Mouse (Mus musculus): ENCODE data around the gene Elovl7. TPM values are rescaled to one million over a fixed set of nuclear protein-coding genes. Genes with fewer than 3 reads are reported as not detected.

Elovl7 gene
- polyA plus RNA-seq, 1 experiment from 2014 or later: 1.5 TPM

DNA sequence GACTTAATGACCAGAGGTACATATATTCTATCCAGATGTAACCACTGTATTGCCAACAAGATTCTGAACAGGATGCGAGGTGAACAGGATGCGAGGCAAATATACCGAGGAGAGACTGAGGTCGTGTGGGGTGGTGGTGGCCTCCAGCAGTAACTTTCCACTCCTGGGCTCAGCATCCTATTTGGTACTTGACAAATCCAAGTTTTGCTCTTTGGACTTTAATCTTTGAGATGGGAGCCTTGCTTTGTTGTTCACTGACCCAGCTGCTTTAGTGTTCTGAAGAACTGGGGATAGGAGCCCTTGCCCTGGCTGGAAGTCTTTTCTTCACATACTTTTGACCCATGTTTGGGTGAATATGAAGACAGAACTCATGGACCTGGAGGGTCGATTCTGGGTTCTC is 111.7 kb downstream of the Elovl7 start:
- H3K36me3 ChIP-seq: peaks cover 8% of the 10 kb centered on the region; the same call in 1 of the 2 replicates
- ATAC-seq (ENCODE audit: insufficient number of reproducible peaks, low FRiP score): no peak
- H3K4me3 ChIP-seq: no peak overlapping the region
- no peaks in the 10 kb centered on the region for H3K4me1 ChIP-seq (replicated peaks)
- H3K27me3 ChIP-seq (replicated peaks): peaks cover 43% of the 10 kb centered on the region
- H3K27ac ChIP-seq (ENCODE audit: poor library complexity, severe bottlenecking): no peak overlapping the region
- no peak overlapping the region for H3K9ac ChIP-seq
- no peak overlapping the region for H3K4me2 ChIP-seq
- WGBS: 82% methylated on average over 5 of the region's 5 CpGs
- no peaks in the 10 kb centered on the region for H3K9me3 ChIP-seq (replicated peaks)

DNA sequence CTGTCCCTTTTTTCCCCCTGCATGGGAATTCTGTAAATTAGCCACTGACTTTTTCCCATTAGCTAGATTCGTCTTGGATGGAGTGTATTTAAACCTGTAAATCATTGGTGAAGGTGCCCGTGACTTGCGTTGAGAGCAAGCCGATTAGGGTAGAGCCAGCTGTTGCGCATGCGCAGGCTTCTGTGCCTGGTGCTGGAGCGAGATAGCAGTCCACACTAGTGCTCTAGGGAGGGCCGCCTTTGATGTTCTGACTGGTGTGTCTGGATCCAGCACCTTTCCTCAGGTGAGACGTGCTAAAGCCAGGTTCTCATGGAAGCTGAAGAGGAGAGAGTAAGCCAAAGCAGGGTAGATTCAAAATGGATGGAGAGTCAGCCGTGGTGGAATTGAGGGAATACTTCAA is 112.1 kb downstream of the Elovl7 start:
- H3K27ac ChIP-seq (ENCODE audit: poor library complexity, severe bottlenecking): no peak overlapping the region
- 85% methylated on average over 10 of the region's 10 CpGs for WGBS
- H3K4me3 ChIP-seq: no peak overlapping the region
- H3K4me1 ChIP-seq (replicated peaks): no peaks in the 10 kb centered on the region
- H3K9ac ChIP-seq: no peak overlapping the region
- ATAC-seq (ENCODE audit: insufficient number of reproducible peaks, low FRiP score): no peak
- H3K36me3 ChIP-seq: peaks cover 8% of the 10 kb centered on the region; the same call in 1 of the 2 replicates
- H3K27me3 ChIP-seq (replicated peaks): peaks cover 41% of the 10 kb centered on the region
- no peaks in the 10 kb centered on the region for H3K9me3 ChIP-seq (replicated peaks)
- no peak overlapping the region for H3K4me2 ChIP-seq

DNA sequence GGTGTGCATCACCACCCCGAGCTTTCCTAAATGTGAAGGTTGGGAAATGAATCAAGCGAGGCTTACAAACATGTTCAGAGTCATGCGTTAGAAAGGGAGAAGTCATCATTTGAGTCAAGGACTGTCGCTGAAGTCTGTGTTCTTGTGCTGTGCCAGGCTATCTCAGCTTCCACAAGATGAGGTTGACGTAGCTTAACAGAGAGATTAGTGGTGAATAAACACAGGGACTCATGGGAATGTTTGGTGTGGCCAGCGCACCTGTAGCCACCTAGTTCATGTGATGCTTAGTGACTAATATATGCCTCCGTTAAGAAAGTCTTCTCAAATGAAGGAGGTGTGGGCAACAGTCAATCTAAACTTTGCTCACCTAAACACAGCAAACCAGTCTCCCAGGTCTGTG is 112.8 kb downstream of the Elovl7 start:
- WGBS: 81% methylated on average over 7 of the region's 7 CpGs
- H3K9me3 ChIP-seq (replicated peaks): no peaks in the 10 kb centered on the region
- H3K9ac ChIP-seq: no peak overlapping the region
- ATAC-seq (ENCODE audit: insufficient number of reproducible peaks, low FRiP score): no peak
- peaks cover 10% of the 10 kb centered on the region; the same call in 1 of the 2 replicates for H3K36me3 ChIP-seq
- no peak overlapping the region for H3K27ac ChIP-seq (ENCODE audit: poor library complexity, severe bottlenecking)
- H3K27me3 ChIP-seq (replicated peaks): peaks cover 37% of the 10 kb centered on the region
- no peak overlapping the region for H3K4me2 ChIP-seq
- H3K4me3 ChIP-seq: no peak overlapping the region
- no peaks in the 10 kb centered on the region for H3K4me1 ChIP-seq (replicated peaks)

GRCm38 (mm10) chr13:108328406-108329180 is 114.4 kb downstream of the Elovl7 start:
- Histone ChIP-seq H3K27me3 (replicated peaks) (peaks cover 26% of the 10 kb centered on the region), H3K27ac (ENCODE audit: poor library complexity, severe bottlenecking) (no peak overlapping the region), H3K4me1 (replicated peaks) (no peaks in the 10 kb centered on the region), H3K9ac (no peak overlapping the region), H3K9me3 (replicated peaks) (no peaks in the 10 kb centered on the region), H3K4me2 (no peak overlapping the region), H3K4me3 (no peak overlapping the region), H3K36me3 (peaks cover 10% of the 10 kb centered on the region; the same call in 1 of the 2 replicates)
- WGBS: 89% methylated on average over 21 of the region's 21 CpGs
- ATAC-seq (ENCODE audit: insufficient number of reproducible peaks, low FRiP score): no peak

DNA sequence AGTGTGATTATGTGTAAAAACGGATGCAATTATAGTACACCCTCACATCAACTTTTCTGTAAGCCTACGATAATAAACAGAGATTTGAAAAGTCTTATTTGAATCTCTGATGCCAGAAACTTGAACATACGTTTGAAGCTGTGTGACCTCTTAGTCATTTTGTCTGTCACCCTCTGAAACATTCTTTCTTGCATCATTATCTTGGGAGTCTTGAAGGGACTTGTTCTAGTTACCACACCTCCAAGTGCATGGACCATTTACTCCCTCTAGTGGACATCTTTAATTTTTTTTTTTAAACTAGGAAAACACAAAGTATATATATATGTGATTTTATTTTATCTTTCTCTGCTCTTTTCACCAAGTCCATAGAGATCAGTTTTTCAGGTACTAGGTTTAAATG is 115.5 kb downstream of the Elovl7 start:
- H3K27ac ChIP-seq (ENCODE audit: poor library complexity, severe bottlenecking): no peak overlapping the region
- peaks cover 10% of the 10 kb centered on the region; the same call in 1 of the 2 replicates for H3K36me3 ChIP-seq
- no peak for ATAC-seq (ENCODE audit: insufficient number of reproducible peaks, low FRiP score)
- WGBS: 59% methylated on average over 3 of the region's 3 CpGs
- no peak overlapping the region for H3K9ac ChIP-seq
- H3K4me3 ChIP-seq: no peak overlapping the region
- H3K9me3 ChIP-seq (replicated peaks): no peaks in the 10 kb centered on the region
- H3K27me3 ChIP-seq (replicated peaks): peaks cover 16% of the 10 kb centered on the region
- no peaks in the 10 kb centered on the region for H3K4me1 ChIP-seq (replicated peaks)
- no peak overlapping the region for H3K4me2 ChIP-seq

Other genes with a start within 250 kb of the Elovl7 start
- gene Smim15, start 170.0 kb upstream of the Elovl7 start, polyA plus RNA-seq (2016; fragmentation: Nextera tagmentation; extraction: Ambion mirVana): 26.5 and 29.4 TPM in 2 replicates
- gene Ndufaf2, start 55.8 kb upstream of the Elovl7 start, polyA plus RNA-seq (2016; fragmentation: Nextera tagmentation; extraction: Ambion mirVana): 62.3 and 64.0 TPM in 2 replicates
- 10.2 and 12.5 TPM in 2 replicates for gene Ercc8, start 55.7 kb upstream of the Elovl7 start, polyA plus RNA-seq (2016; fragmentation: Nextera tagmentation; extraction: Ambion mirVana)
- gene Depdc1b, start 101.9 kb downstream of the Elovl7 start, polyA plus RNA-seq (2016; fragmentation: Nextera tagmentation; extraction: Ambion mirVana): 5.3 and 5.8 TPM in 2 replicates
- gene Pde4d, start 235.5 kb downstream of the Elovl7 start, polyA plus RNA-seq (2016; fragmentation: Nextera tagmentation; extraction: Ambion mirVana): 32.7 and 34.2 TPM in 2 replicates